Mouse (Mus musculus) C2C12 (cell line): ENCODE measurements at regions not wholly inside any gene's neighbourhood (a gene's known extent, or its start where the extent isn't known, plus 50 kb on each side); places are given as distances from the start of the nearest gene placed in this dataset.

Experiments
- CEBPB ChIP-seq: IDR thresholded peaks from one replicate; pipeline ENCODE4 v1.6.1; 2011; ENCODE audit warnings: low read depth, mild to moderate bottlenecking, control low read depth, moderate library complexity
- CTCF ChIP-seq: IDR thresholded peaks from one replicate; pipeline ENCODE4 v1.5.1; 2011; ENCODE audit not compliant: control insufficient read depth, insufficient read depth, insufficient read length
- FOSL1 ChIP-seq: IDR thresholded peaks from one replicate; pipeline ENCODE4 v1.8.0; 2011; ENCODE audit warnings: mild to moderate bottlenecking, low read length; ENCODE audit not compliant: poor library complexity, insufficient read depth, severe bottlenecking
- MAX ChIP-seq: IDR thresholded peaks from one replicate; pipeline ENCODE4 v1.6.1; 2011; ENCODE audit warnings: mild to moderate bottlenecking, control low read depth
- MYOD1 ChIP-seq: IDR thresholded peaks from one replicate; pipeline ENCODE4 v1.6.1; 2011; ENCODE audit warnings: low read depth; ENCODE audit not compliant: control insufficient read depth, insufficient read length
- MYOG ChIP-seq: IDR thresholded peaks from one replicate; pipeline ENCODE4 v1.6.1; 2011; ENCODE audit not compliant: control insufficient read depth, insufficient read length; ENCODE audit errors: extremely low read depth
- USF1 ChIP-seq: IDR thresholded peaks from one replicate; pipeline ENCODE4 v1.6.1; 2011; ENCODE audit warnings: low read depth, mild to moderate bottlenecking, control low read depth, moderate library complexity

- no peak for TF ChIP-seq MYOG
- TF ChIP-seq CTCF: no peak
- TF ChIP-seq FOSL1: no peak
- TF ChIP-seq MAX: no peak
- TF ChIP-seq USF1: no peak
- TF ChIP-seq MYOD1: no peak
- TF ChIP-seq CEBPB: no peak
Measured at GRCm38 (mm10) chr11:66613150-66613549, 87.4 kb upstream of the Shisa6 start.
